Mouse (Mus musculus): ENCODE measurements around the gene Klf11. TPM values are rescaled to one million over a fixed set of nuclear protein-coding genes. Genes with fewer than 3 reads are reported as not detected.
A peak's percentile ranks its signal among the peaks of the same experiment; 100 is the strongest.

Gene Klf11
- polyA plus RNA-seq, 1 experiment: 3.6 TPM

GRCm38 (mm10) chr12:24708824-24709218, 57.7 kb downstream of the Klf11 start:
- no peaks in the 10 kb centered on the region for H3K27me3 ChIP-seq (replicated peaks)
- H3K4me1 ChIP-seq: peaks cover 73% of the 10 kb centered on the region
- H3K4me3 ChIP-seq (replicated peaks): peak overlapping the region; percentile 99
- H3K9me3 ChIP-seq: no peaks in the 10 kb centered on the region
- TF ChIP-seq GATA1 (IDR thresholded peaks at IDR 0.05; ENCODE audit: borderline replicate concordance, low read length) (no peak), FLI1 (IDR thresholded peaks at IDR 0.05; ENCODE audit: low read length) (no peak)
- H3K36me3 ChIP-seq (replicated peaks; ENCODE audit: low read length): peaks cover 30% of the 10 kb centered on the region

GRCm38 (mm10) chr12:24709409-24709808, 58.3 kb downstream of the Klf11 start:
- no peaks in the 10 kb centered on the region for H3K27me3 ChIP-seq (replicated peaks)
- H3K36me3 ChIP-seq (replicated peaks; ENCODE audit: low read length): peaks cover 33% of the 10 kb centered on the region
- H3K4me3 ChIP-seq (replicated peaks): peak overlapping the region; percentile 99
- TF ChIP-seq FLI1 (IDR thresholded peaks at IDR 0.05; ENCODE audit: low read length) (no peak), GATA1 (IDR thresholded peaks at IDR 0.05; ENCODE audit: borderline replicate concordance, low read length) (no peak)
- H3K9me3 ChIP-seq: no peaks in the 10 kb centered on the region
- H3K4me1 ChIP-seq: peaks cover 68% of the 10 kb centered on the region

GRCm38 (mm10) chr12:24709831-24710508, 58.9 kb downstream of the Klf11 start:
- Histone ChIP-seq H3K4me1 (peaks cover 62% of the 10 kb centered on the region), H3K4me3 (replicated peaks) (peak overlapping the region; percentile 99), H3K9me3 (no peaks in the 10 kb centered on the region), H3K36me3 (replicated peaks; ENCODE audit: low read length) (peaks cover 39% of the 10 kb centered on the region), H3K27me3 (replicated peaks) (no peaks in the 10 kb centered on the region)
- TF ChIP-seq FLI1 (IDR thresholded peaks at IDR 0.05; ENCODE audit: low read length) (no peak), GATA1 (IDR thresholded peaks at IDR 0.05; ENCODE audit: borderline replicate concordance, low read length) (no peak)

- Histone ChIP-seq H3K9me3 (no peaks in the 10 kb centered on the region), H3K27me3 (replicated peaks) (no peaks in the 10 kb centered on the region), H3K36me3 (replicated peaks; ENCODE audit: low read length) (peaks cover 43% of the 10 kb centered on the region), H3K4me3 (replicated peaks) (peak overlapping the region; percentile 70), H3K4me1 (peaks cover 55% of the 10 kb centered on the region)
- TF ChIP-seq FLI1 (IDR thresholded peaks at IDR 0.05; ENCODE audit: low read length) (no peak), GATA1 (IDR thresholded peaks at IDR 0.05; ENCODE audit: borderline replicate concordance, low read length) (no peak)
Measured at GRCm38 (mm10) chr12:24710672-24711071, 59.6 kb downstream of the Klf11 start.

Other genes with a start within 250 kb of the Klf11 start
- gene Taf1b, start 152.9 kb upstream of the Klf11 start, polyA plus RNA-seq (2012; ENCODE audit: insufficient read depth, low replicate concordance): 1.0 and 1.1 TPM in 2 replicates
- 0.43 TPM in 1 of 2 replicates, not detected in the other for gene Grhl1, start 79.0 kb upstream of the Klf11 start, polyA plus RNA-seq (2012; ENCODE audit: insufficient read depth, low replicate concordance)
- not detected in 2 replicates for gene Cys1, start 30.5 kb downstream of the Klf11 start, polyA plus RNA-seq (2012; ENCODE audit: insufficient read depth, low replicate concordance)
- 40.1 and 47.8 TPM in 2 replicates for gene Rrm2, start 57.0 kb downstream of the Klf11 start, polyA plus RNA-seq (2012; ENCODE audit: insufficient read depth, low replicate concordance)
- 1.6 and 3.3 TPM in 2 replicates for gene Mboat2, start 179.6 kb downstream of the Klf11 start, polyA plus RNA-seq (2012; ENCODE audit: insufficient read depth, low replicate concordance)